7 mouse cellular contexts compared by ENCODE assay signal in genomic region chr2:156180094-156180821, GRCm38 (mm10). TPM values are rescaled to one million over a fixed set of nuclear protein-coding genes. Genes with fewer than 3 reads are reported as not detected.
DNase-seq lines count a peak whose midpoint lies in the region; ATAC-seq lines count a peak whose summit lies in the region.

Gene Rbm39 (minus strand): TSS chr2:156180238.

- no peaks in the 10 kb centered on the region for H3K27me3 ChIP-seq in embryonic facial prominence, embryonic 11.5 days (ENCODE audit: control insufficient read depth, insufficient read depth, low read length)
- H3K27me3 ChIP-seq in limb, embryonic 11.5 days (ENCODE audit: control insufficient read depth, insufficient read depth, low read length), result no peaks in the 10 kb centered on the region
- H3K27me3 ChIP-seq in midbrain, embryonic 14.5 days (ENCODE audit: control insufficient read depth, insufficient read depth, low read length), result no peaks in the 10 kb centered on the region

- H3K9me3 ChIP-seq in embryonic facial prominence, embryonic 11.5 days (replicated peaks; ENCODE audit: control insufficient read depth, low read length), result no peaks in the 10 kb centered on the region
- no peaks in the 10 kb centered on the region for H3K9me3 ChIP-seq in limb, embryonic 11.5 days (ENCODE audit: control insufficient read depth, low read length)
- H3K9me3 ChIP-seq in midbrain, embryonic 14.5 days (ENCODE audit: control insufficient read depth, low read length), result no peaks in the 10 kb centered on the region

- peak within 1 kb of the TSS; percentile 84 for H3K4me3 ChIP-seq in embryonic facial prominence, embryonic 11.5 days (ENCODE audit: low read depth, low read length)
- H3K4me3 ChIP-seq in limb, embryonic 11.5 days (ENCODE audit: low read depth, low read length), result peak within 1 kb of the TSS; percentile 99
- H3K4me3 ChIP-seq in midbrain, embryonic 14.5 days (replicated peaks; ENCODE audit: low read depth, low read length), result peak within 1 kb of the TSS; percentile 99

- peak; percentile 96 for ATAC-seq in embryonic facial prominence, embryonic 11.5 days (replicated peaks; ENCODE audit: insufficient number of reproducible peaks, low FRiP score, low TSS enrichment, low read depth)
- ATAC-seq in limb, embryonic 11.5 days (ENCODE audit: insufficient number of reproducible peaks, low FRiP score, low TSS enrichment, low read depth), result peak; percentile 95
- ATAC-seq in midbrain, embryonic 14.5 days (ENCODE audit: low FRiP score, low TSS enrichment), result peak; percentile 98

- peaks cover 2% of the 10 kb centered on the region for H3K36me3 ChIP-seq in embryonic facial prominence, embryonic 11.5 days (replicated peaks; ENCODE audit: control insufficient read depth, insufficient read depth, low read depth, low read length)
- H3K36me3 ChIP-seq in limb, embryonic 11.5 days (ENCODE audit: control insufficient read depth, insufficient read depth, low read length), result peaks cover 13% of the 10 kb centered on the region
- H3K36me3 ChIP-seq in midbrain, embryonic 14.5 days (ENCODE audit: control insufficient read depth, insufficient read depth, low read length), result peaks cover 30% of the 10 kb centered on the region

- peak; percentile 100 for DNase-seq in adrenal gland, postnatal 14 days
- peak; percentile 99 for DNase-seq in embryonic facial prominence, embryonic 11.5 days (ENCODE audit: low spot score)
- peak; percentile 100 for DNase-seq in heart, adult 11 months
- peak; percentile 100 for DNase-seq in kidney, adult 18-20 months
- peak; percentile 100 for DNase-seq in limb, embryonic 11.5 days (ENCODE audit: low spot score)
- peak; percentile 100 for DNase-seq in midbrain, embryonic 14.5 days
- DNase-seq in spleen, adult 18-20 months, result peak; percentile 99 to 100

- WGBS in embryonic facial prominence, embryonic 11.5 days, result under 1% methylated on average over 47 of the region's 47 CpGs
- WGBS in limb, embryonic 11.5 days, result under 1% methylated on average over 47 of the region's 47 CpGs
- under 1% methylated on average over 47 of the region's 47 CpGs for WGBS in midbrain, embryonic 14.5 days

- H3K4me2 ChIP-seq in embryonic facial prominence, embryonic 11.5 days (ENCODE audit: low read depth, low read length), result peak within 1 kb of the TSS; percentile 75
- H3K4me2 ChIP-seq in limb, embryonic 11.5 days (ENCODE audit: low read depth, severe bottlenecking), result peak within 1 kb of the TSS; percentile 78
- peak within 1 kb of the TSS; percentile 90 for H3K4me2 ChIP-seq in midbrain, embryonic 14.5 days (ENCODE audit: low read length)

- no peaks in the 10 kb centered on the region; the same call in 1 of the 2 replicates for H3K4me1 ChIP-seq in embryonic facial prominence, embryonic 11.5 days (ENCODE audit: control insufficient read depth, insufficient read depth, low read length)
- peaks cover 4% of the 10 kb centered on the region; the same call in 1 of the 2 replicates for H3K4me1 ChIP-seq in limb, embryonic 11.5 days (ENCODE audit: control insufficient read depth, insufficient read depth, low read length)
- H3K4me1 ChIP-seq in midbrain, embryonic 14.5 days (ENCODE audit: control insufficient read depth, insufficient read depth, low read length), result peaks cover 38% of the 10 kb centered on the region

- H3K9ac ChIP-seq in embryonic facial prominence, embryonic 11.5 days (replicated peaks; ENCODE audit: low read length), result peak within 1 kb of the TSS; percentile 100
- H3K9ac ChIP-seq in limb, embryonic 11.5 days (ENCODE audit: low read length), result peak within 1 kb of the TSS; percentile 100
- peak within 1 kb of the TSS; percentile 100 for H3K9ac ChIP-seq in midbrain, embryonic 14.5 days (replicated peaks; ENCODE audit: low read length)

- peak within 1 kb of the TSS; percentile 85 for H3K27ac ChIP-seq in embryonic facial prominence, embryonic 11.5 days (replicated peaks; ENCODE audit: low read depth, low read length)
- peak within 1 kb of the TSS; percentile 93 for H3K27ac ChIP-seq in limb, embryonic 11.5 days (replicated peaks; ENCODE audit: low read depth, low read length)
- H3K27ac ChIP-seq in midbrain, embryonic 14.5 days (replicated peaks; ENCODE audit: low read depth, low read length), result peak within 1 kb of the TSS; percentile 98

RNA-seq across cellular contexts. Expression of gene Rbm39, which starts in this region (rescaled TPM):
- 338 and 382 TPM in 2 replicates for total RNA-seq in adrenal gland, postnatal 14 days (2021)
- polyA plus RNA-seq in embryonic facial prominence, embryonic 11.5 days (2014; fragmentation: Nextera tagmentation; extraction: Ambion mirVana), result 678 and 756 TPM in 2 replicates
- polyA plus RNA-seq in limb, embryonic 11.5 days (2014; fragmentation: Nextera tagmentation; extraction: Ambion mirVana), result 723 and 726 TPM in 2 replicates
- 484 and 514 TPM in 2 replicates for polyA plus RNA-seq in midbrain, embryonic 14.5 days (2014; fragmentation: Nextera tagmentation; extraction: Ambion mirVana)

Comparison
In these comparisons a context has a peak if more than half of its experiments do, and no peak if none do; other contexts are left out.
1. Peak in every context shown above with its lines: DNase-seq, ATAC-seq, H3K4me3 ChIP-seq and H3K27ac ChIP-seq.